Mouse (Mus musculus): ENCODE measurements around the gene Camsap2. TPM values are rescaled to one million over a fixed set of nuclear protein-coding genes. Genes with fewer than 3 reads are reported as not detected.

Gene Camsap2
- total RNA-seq, 2 experiments from 2014 or later, result 132 to 142 TPM

GRCm38 (mm10) chr1:136228328-136229039, 117.4 kb downstream of the Camsap2 start:
- no peak for DNase-seq (ENCODE audit: extremely low spot score in 1 of 2, low spot score in 1 of 2)

GRCm38 (mm10) chr1:136227870-136228269, 118.0 kb downstream of the Camsap2 start:
- no peak for DNase-seq (ENCODE audit: extremely low spot score in 1 of 2, low spot score in 1 of 2)

DNA sequence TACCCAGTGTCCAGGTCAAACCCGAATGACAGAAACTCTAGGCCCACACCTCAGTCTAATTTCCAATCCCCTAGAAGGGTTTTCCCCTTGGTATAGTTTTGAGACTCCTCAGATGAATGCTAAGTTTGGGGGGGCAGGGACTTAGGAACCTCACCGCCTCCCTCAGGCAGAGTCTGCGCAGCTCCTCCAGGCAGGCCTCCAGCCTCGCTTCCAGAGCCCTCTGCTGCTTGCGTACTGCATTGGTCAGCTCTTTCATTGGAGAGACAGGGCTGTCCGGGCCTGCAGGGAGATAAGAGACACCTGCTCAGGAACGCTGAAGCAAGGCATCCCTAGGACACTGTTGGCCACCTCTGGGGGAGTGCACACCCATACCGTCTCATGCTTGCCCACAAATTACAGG, 119.3 kb downstream of the Camsap2 start:
- DNase-seq (ENCODE audit: extremely low spot score in 1 of 2, low spot score in 1 of 2), result no peak

GRCm38 (mm10) chr1:136225846-136226245, 120.1 kb downstream of the Camsap2 start:
- no peak for DNase-seq (ENCODE audit: extremely low spot score in 1 of 2, low spot score in 1 of 2)

DNA sequence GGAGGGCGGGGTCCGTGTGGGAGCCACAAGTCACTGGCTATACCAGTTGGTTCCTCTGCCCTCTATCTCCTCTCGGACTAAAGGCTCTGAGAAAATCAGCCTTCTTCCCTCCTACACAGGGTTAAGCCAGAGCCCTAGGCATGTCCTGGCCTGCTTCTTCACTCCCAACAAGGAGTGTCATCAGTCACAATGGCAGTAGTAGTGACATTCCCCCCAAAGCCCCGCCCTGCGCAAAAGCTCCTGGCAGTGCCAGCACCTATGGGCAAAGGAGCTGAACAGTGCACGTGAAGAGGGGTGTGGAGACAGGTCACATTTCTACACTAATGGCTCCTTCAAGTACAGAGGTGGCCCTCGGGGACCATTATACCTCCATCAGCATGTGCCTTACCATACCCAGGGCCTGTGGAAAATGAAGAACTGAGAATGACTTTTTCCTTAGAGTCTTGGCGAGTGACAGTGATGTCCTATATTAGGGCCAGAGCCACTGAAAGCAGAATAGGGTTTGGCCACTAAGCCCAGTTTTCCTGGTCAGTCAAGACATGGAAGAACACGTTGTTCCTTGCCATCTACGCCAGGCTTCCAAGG, 122.1 kb downstream of the Camsap2 start:
- no peak for DNase-seq (ENCODE audit: extremely low spot score in 1 of 2, low spot score in 1 of 2)

GRCm38 (mm10) chr1:136222386-136222785, 123.5 kb downstream of the Camsap2 start:
- DNase-seq (ENCODE audit: extremely low spot score in 1 of 2, low spot score in 1 of 2), result no peak

- no peak for DNase-seq (ENCODE audit: extremely low spot score in 1 of 2, low spot score in 1 of 2)
Measured at GRCm38 (mm10) chr1:136220037-136220871, 125.7 kb downstream of the Camsap2 start.

Other genes starting within 250 kb of the Camsap2 start
- gene Kif21b, start 214.7 kb downstream of the Camsap2 start, total RNA-seq (2021), result 10 to 100 TPM; 35.0 to 54.8 TPM
- 1 to 10 TPM in 1 of 2 experiments, under 1 TPM in 1; 0.86 to 2.0 TPM for gene Mroh3, start 133.3 kb downstream of the Camsap2 start, total RNA-seq (2021)
- gene Inava, start 111.8 kb downstream of the Camsap2 start, total RNA-seq (2021), result 1 to 10 TPM; 4.5 to 5.8 TPM
- gene Gpr25, start 85.2 kb downstream of the Camsap2 start, total RNA-seq (2021), result 1 to 10 TPM; 6.6 to 7.5 TPM
- 10 to 100 TPM; 10.5 to 12.0 TPM for gene Ddx59, start 69.2 kb upstream of the Camsap2 start, total RNA-seq (2021)
- gene Kif14, start 120.2 kb upstream of the Camsap2 start, total RNA-seq (2021), result under 1 TPM; 0.26 to 0.39 TPM